Comparison of ENCODE assay signal across 12 mouse cellular contexts in the genomic region with DNA sequence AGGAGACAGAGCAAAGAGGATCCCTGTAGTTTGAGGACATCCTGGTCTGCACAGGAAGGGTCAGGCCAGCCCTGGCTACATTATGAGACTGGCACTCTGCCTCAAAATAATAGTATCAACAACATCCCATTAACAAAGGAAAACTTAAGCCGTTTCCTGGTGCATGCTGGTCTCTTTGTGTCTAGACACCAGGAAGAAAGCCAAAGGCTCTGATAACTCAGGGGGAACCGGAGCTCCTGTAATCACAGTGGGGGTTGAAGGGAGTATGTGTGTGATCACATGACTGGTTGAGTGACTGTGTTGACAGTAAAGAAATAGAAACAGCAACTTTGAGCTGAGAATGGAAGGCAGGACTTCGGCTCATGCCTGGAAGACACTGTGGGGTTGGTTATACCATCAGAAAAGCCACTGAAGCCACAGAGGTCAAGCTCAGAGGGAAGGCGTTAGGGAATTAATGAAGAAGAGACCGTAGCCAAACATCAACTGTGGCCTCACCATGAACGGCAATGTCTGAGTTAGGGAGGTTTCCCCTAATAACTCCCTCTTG. TPM values are rescaled to one million over a fixed set of nuclear protein-coding genes. Genes with fewer than 3 reads are reported as not detected.
DNase-seq lines count a peak whose midpoint lies in the region; ATAC-seq and TF ChIP-seq lines count a peak whose summit lies in the region.
"Had no signal": no experiment of that assay in that cellular context is flagged by ENCODE, and none has a peak within 500 bp of the region (broad histone marks: within the 10 kb centered on the region; RNA-seq: fewer than 3 reads in every experiment).

A gene (plus strand): TSS at position 497 of the 547 bp plus-strand sequence.

- H3K4me3 ChIP-seq in forebrain, embryonic 10.5 days, result 0 out of 2 replicates have a peak within 1 kb of the TSS, but pooled peaks have one; percentile 4
- no peak within 1 kb of the TSS for H3K4me3 ChIP-seq in forebrain, embryonic 15.5 days
- no peak within 1 kb of the TSS for H3K4me3 ChIP-seq in neural tube, embryonic 15.5 days (replicated peaks)
- peak within 1 kb of the TSS; percentile 34 for H3K4me3 ChIP-seq in lung, embryonic 16.5 days (ENCODE audit: low read length)
- H3K4me3 ChIP-seq in cerebellum, adult 2 months (replicated peaks; ENCODE audit: insufficient read depth, low read depth, low read length), result no peak within 1 kb of the TSS

- TF ChIP-seq CTCF in cerebellum, adult 2 months (IDR thresholded peaks at IDR 0.05; ENCODE audit: borderline replicate concordance, insufficient read depth, low read depth, low read length), result no peak

- no peaks in the 10 kb centered on the region for H3K36me3 ChIP-seq in forebrain, embryonic 10.5 days (replicated peaks)
- H3K36me3 ChIP-seq in forebrain, embryonic 15.5 days, result no peaks in the 10 kb centered on the region
- no peaks in the 10 kb centered on the region for H3K36me3 ChIP-seq in neural tube, embryonic 15.5 days
- no peaks in the 10 kb centered on the region for H3K36me3 ChIP-seq in lung, embryonic 16.5 days (ENCODE audit: control insufficient read depth, insufficient read depth, low read length)

- no peak within 1 kb of the TSS for H3K4me2 ChIP-seq in forebrain, embryonic 15.5 days (replicated peaks)
- peak within 1 kb of the TSS; percentile 1; the same call in 1 of the 2 replicates for H3K4me2 ChIP-seq in neural tube, embryonic 15.5 days
- H3K4me2 ChIP-seq in lung, embryonic 16.5 days (ENCODE audit: low read depth, low read length), result peak within 1 kb of the TSS; percentile 54

- H3K9ac ChIP-seq in forebrain, embryonic 15.5 days (replicated peaks), result no peak within 1 kb of the TSS
- no peak within 1 kb of the TSS for H3K9ac ChIP-seq in neural tube, embryonic 15.5 days (replicated peaks)
- H3K9ac ChIP-seq in lung, embryonic 16.5 days (ENCODE audit: low read length), result peak within 1 kb of the TSS; percentile 48

- H3K27me3 ChIP-seq in forebrain, embryonic 10.5 days (ENCODE audit: poor library complexity, severe bottlenecking), result no peaks in the 10 kb centered on the region
- H3K27me3 ChIP-seq in forebrain, embryonic 15.5 days, result 0 out of 2 replicates have a peak, but pooled peaks cover 2% of the 10 kb centered on the region
- no peaks in the 10 kb centered on the region for H3K27me3 ChIP-seq in neural tube, embryonic 15.5 days (replicated peaks)
- no peaks in the 10 kb centered on the region for H3K27me3 ChIP-seq in lung, embryonic 16.5 days (ENCODE audit: control insufficient read depth, insufficient read depth, low read depth, low read length)
- no peaks in the 10 kb centered on the region for H3K27me3 ChIP-seq in cerebellum, adult 2 months (ENCODE audit: control insufficient read depth, insufficient read depth, low read length)

- DNase-seq in forebrain, embryonic 10.5 days (ENCODE audit: extremely low spot score, low spot score), result no peak
- DNase-seq in neural tube, embryonic 10.5 days (ENCODE audit: extremely low spot score, low spot score), result no peak
- no peak for DNase-seq in spleen, adult 12 weeks (ENCODE audit: low spot score)
- no peak for DNase-seq in adrenal gland, adult 8-10 months
- DNase-seq in cerebellum, adult 2 months, result no peak
- DNase-seq: cerebellum, adult 11-12 months had no signal

- WGBS in forebrain, embryonic 10.5 days, result 76% methylated on average over 6 of the region's 6 CpGs
- WGBS in forebrain, embryonic 15.5 days, result 73% methylated on average over 6 of the region's 6 CpGs
- 81% methylated on average over 6 of the region's 6 CpGs for WGBS in neural tube, embryonic 15.5 days
- WGBS in lung, embryonic 16.5 days, result 46% methylated on average over 6 of the region's 6 CpGs
- 38% methylated on average over 6 of the region's 6 CpGs for WGBS in cerebellum, adult 2 months

- H3K27ac ChIP-seq in forebrain, embryonic 10.5 days, result no peak within 1 kb of the TSS
- no peak within 1 kb of the TSS for H3K27ac ChIP-seq in forebrain, embryonic 15.5 days (replicated peaks)
- H3K27ac ChIP-seq in neural tube, embryonic 15.5 days (replicated peaks), result no peak within 1 kb of the TSS
- H3K27ac ChIP-seq in lung, embryonic 16.5 days (ENCODE audit: low read length), result peak within 1 kb of the TSS; percentile 60; the same call in 1 of the 2 replicates
- H3K27ac ChIP-seq in cerebellum, adult 2 months (ENCODE audit: insufficient read depth, low read length), result no peak within 1 kb of the TSS

- H3K9me3 ChIP-seq in forebrain, embryonic 10.5 days, result no peaks in the 10 kb centered on the region
- no peaks in the 10 kb centered on the region for H3K9me3 ChIP-seq in forebrain, embryonic 15.5 days
- no peaks in the 10 kb centered on the region for H3K9me3 ChIP-seq in neural tube, embryonic 15.5 days (replicated peaks)
- no peaks in the 10 kb centered on the region for H3K9me3 ChIP-seq in lung, embryonic 16.5 days (ENCODE audit: control insufficient read depth, low read length)

- H3K4me1 ChIP-seq in forebrain, embryonic 10.5 days, result peaks cover 18% of the 10 kb centered on the region
- no peaks in the 10 kb centered on the region for H3K4me1 ChIP-seq in forebrain, embryonic 15.5 days
- no peaks in the 10 kb centered on the region for H3K4me1 ChIP-seq in neural tube, embryonic 15.5 days
- peaks cover 4% of the 10 kb centered on the region; the same call in 1 of the 2 replicates for H3K4me1 ChIP-seq in lung, embryonic 16.5 days (replicated peaks; ENCODE audit: control insufficient read depth, insufficient read depth, low read length)
- no peaks in the 10 kb centered on the region for H3K4me1 ChIP-seq in cerebellum, adult 2 months (ENCODE audit: control insufficient read depth, insufficient read depth, low read length)

- no peak for ATAC-seq in forebrain, embryonic 15.5 days (replicated peaks)
- no peak for ATAC-seq in neural tube, embryonic 15.5 days (ENCODE audit: low FRiP score)
- ATAC-seq in lung, embryonic 16.5 days (ENCODE audit: low read depth), result no peak

- no peak for TF ChIP-seq POLR2A in cerebellum, adult 2 months (IDR thresholded peaks at IDR 0.05; ENCODE audit: borderline replicate concordance, insufficient read depth, low read length)

RNA-seq across cellular contexts. Expression of the gene that starts here (rescaled TPM):
- polyA plus RNA-seq in forebrain, embryonic 10.5 days (2016; fragmentation: Nextera tagmentation; extraction: Ambion mirVana), result 0.20 and 0.52 TPM in 2 replicates
- 0.23 and 0.28 TPM in 2 replicates for polyA plus RNA-seq in forebrain, embryonic 15.5 days (2015; fragmentation: Nextera tagmentation; extraction: Ambion mirVana)
- 0.73 and 1.1 TPM in 2 replicates for polyA plus RNA-seq in neural tube, embryonic 15.5 days (2015; fragmentation: Nextera tagmentation; extraction: Ambion mirVana)
- 16.7 and 20.4 TPM in 2 replicates for polyA plus RNA-seq in lung, embryonic 16.5 days (2015; fragmentation: Nextera tagmentation; extraction: Ambion mirVana)
- total RNA-seq in adrenal gland, adult 8-10 months (2022), result not detected
- polyA plus RNA-seq in cerebellum, adult 2 months (2012; rRNA removed), result 0.06 and 0.15 TPM in 2 replicates
- total RNA-seq: left cerebral cortex, postnatal 14 days had no signal
- polyA plus RNA-seq: neural tube, embryonic 11.5 days; spleen, adult 2 months had no signal

Comparison
In these comparisons a context has a peak if more than half of its experiments do, and no peak if none do; other contexts are left out.
1. H3K4me3 ChIP-seq: peak in forebrain, embryonic 10.5 days (single experiment) and lung, embryonic 16.5 days (single experiment); none in forebrain, embryonic 15.5 days (single experiment), neural tube, embryonic 15.5 days (single experiment) and cerebellum, adult 2 months (single experiment).